Mouse (Mus musculus) forebrain, embryonic 16.5 days (tissue): ENCODE results near the gene Cyp2s1. TPM values are rescaled to one million over a fixed set of nuclear protein-coding genes. Genes with fewer than 3 reads are reported as not detected.

Experiments
- ATAC-seq: fragments of 200-750 bp; cut with Nextera tagmentation; 2 replicates; pipeline ENCODE4 v1.8.0; 2017; ENCODE audit warnings: mild to moderate bottlenecking, moderate library complexity
- H3K27ac ChIP-seq: fragments of 300-500 bp; sonication (generic); 2 replicates; pipeline ENCODE4 v1.5.1; 2014; ENCODE audit warnings: low read length, control low read depth
- H3K27me3 ChIP-seq: fragments of 300-500 bp; sonication (generic); replicated peaks from 2 replicates; pipeline ENCODE4 v1.6.1; 2014; ENCODE audit warnings: low read length; ENCODE audit not compliant: control insufficient read depth, insufficient read depth
- H3K36me3 ChIP-seq: fragments of 300-500 bp; sonication (generic); 2 replicates; pipeline ENCODE4 v1.6.1; 2014; ENCODE audit not compliant: control insufficient read depth, insufficient read depth
- H3K4me1 ChIP-seq: fragments of 300-500 bp; sonication (generic); replicated peaks from 2 replicates; pipeline ENCODE4 v1.6.1; 2014; ENCODE audit warnings: low read length; ENCODE audit not compliant: control insufficient read depth, insufficient read depth
- H3K4me2 ChIP-seq: fragments of 300-500 bp; sonication (generic); 2 replicates; pipeline ENCODE4 v1.6.1; 2014; ENCODE audit warnings: mild to moderate bottlenecking, low read length, control low read depth
- H3K4me3 ChIP-seq: fragments of 300-500 bp; sonication (generic); replicated peaks from 2 replicates; pipeline ENCODE4 v1.5.1; 2014; ENCODE audit warnings: mild to moderate bottlenecking, low read length, control low read depth
- H3K9ac ChIP-seq: fragments of 300-500 bp; sonication (generic); replicated peaks from 2 replicates; pipeline ENCODE4 v1.6.1; 2014; ENCODE audit warnings: low read depth, low read length, control low read depth
- H3K9me3 ChIP-seq: fragments of 300-500 bp; sonication (generic); 2 replicates; pipeline ENCODE4 v1.6.1; 2016; ENCODE audit warnings: low read length; ENCODE audit not compliant: control insufficient read depth
- WGBS: fragments of 180-500 bp; shearing (Covaris S2); extraction: QIAGEN DNeasy Blood & Tissue Kit; methylation state at CpG from one replicate; pipeline ENCODE4 v1.1.7; 2014; 5-methylcytosine and 5-hydroxymethylcytosine counted together
- polyA plus RNA-seq: library from polyadenylated mRNA; unstranded; fragments of >200 nt; fragmentation: Nextera tagmentation; extraction: Ambion mirVana; gene quantifications from 2 replicates; pipeline ENCODE4 v1.2.1, GENCODE M21; 2015

Gene Cyp2s1
- polyA plus RNA-seq, 1 experiment from 2014 or later: 1.1 TPM

- no peak for ATAC-seq
- no peak overlapping the region for H3K4me2 ChIP-seq
- WGBS: 79% methylated on average over 4 of the region's 4 CpGs
Measured at GRCm38 (mm10) chr7:25786974-25787373, 29.7 kb downstream of the Cyp2s1 start.

GRCm38 (mm10) chr7:25785752-25786151, 31.0 kb downstream of the Cyp2s1 start:
- Histone ChIP-seq H3K4me1 (peaks cover 33% of the 10 kb centered on the region), H3K27me3 (no peaks in the 10 kb centered on the region), H3K9me3 (no peaks in the 10 kb centered on the region), H3K4me3 (no peak overlapping the region), H3K27ac (no peak overlapping the region), H3K9ac (no peak overlapping the region), H3K36me3 (no peaks in the 10 kb centered on the region), H3K4me2 (no peak overlapping the region)
- ATAC-seq: no peak
- WGBS: 76% methylated on average over 4 of the region's 4 CpGs

More at GRCm38 (mm10) chr7:25786974-25787373, 29.7 kb downstream of the Cyp2s1 start:
- Histone ChIP-seq H3K36me3 (no peaks in the 10 kb centered on the region), H3K4me1 (peaks cover 23% of the 10 kb centered on the region), H3K4me3 (no peak overlapping the region), H3K27ac (no peak overlapping the region), H3K9me3 (no peaks in the 10 kb centered on the region), H3K27me3 (no peaks in the 10 kb centered on the region), H3K9ac (no peak overlapping the region)

GRCm38 (mm10) chr7:25784808-25785207, 31.9 kb downstream of the Cyp2s1 start:
- H3K9me3 ChIP-seq: no peaks in the 10 kb centered on the region
- no peak overlapping the region for H3K4me3 ChIP-seq
- no peak overlapping the region for H3K27ac ChIP-seq
- H3K36me3 ChIP-seq: no peaks in the 10 kb centered on the region
- ATAC-seq: no peak
- 43% methylated on average over 1 of the region's 1 CpGs for whole genome bisulfite sequencing
- peaks cover 33% of the 10 kb centered on the region for H3K4me1 ChIP-seq
- no peaks in the 10 kb centered on the region for H3K27me3 ChIP-seq
- no peak overlapping the region for H3K9ac ChIP-seq
- no peak overlapping the region for H3K4me2 ChIP-seq

GRCm38 (mm10) chr7:25783746-25784145, 33.0 kb downstream of the Cyp2s1 start:
- H3K36me3 ChIP-seq: no peaks in the 10 kb centered on the region
- H3K9me3 ChIP-seq: no peaks in the 10 kb centered on the region
- H3K4me2 ChIP-seq: no peak overlapping the region
- H3K4me1 ChIP-seq: peaks cover 29% of the 10 kb centered on the region
- H3K27ac ChIP-seq: no peak overlapping the region
- no peak overlapping the region for H3K9ac ChIP-seq
- no peak overlapping the region for H3K4me3 ChIP-seq
- WGBS: 75% methylated on average over 8 of the region's 8 CpGs
- no peak for ATAC-seq
- H3K27me3 ChIP-seq: no peaks in the 10 kb centered on the region

- no peaks in the 10 kb centered on the region for H3K9me3 ChIP-seq
- H3K27me3 ChIP-seq: no peaks in the 10 kb centered on the region
- ATAC-seq: no peak
- H3K4me3 ChIP-seq: no peak overlapping the region
- no peaks in the 10 kb centered on the region for H3K36me3 ChIP-seq
- H3K9ac ChIP-seq: no peak overlapping the region
- H3K27ac ChIP-seq: no peak overlapping the region
- no peak overlapping the region for H3K4me2 ChIP-seq
- WGBS: 71% methylated on average over 6 of the region's 6 CpGs
- peaks cover 19% of the 10 kb centered on the region for H3K4me1 ChIP-seq
Measured at GRCm38 (mm10) chr7:25782744-25783143, 34.0 kb downstream of the Cyp2s1 start.

- Histone ChIP-seq H3K27ac (peak overlapping the region; percentile 65), H3K4me1 (peaks cover 14% of the 10 kb centered on the region), H3K9me3 (no peaks in the 10 kb centered on the region), H3K4me2 (peak overlapping the region; percentile 68), H3K9ac (peak overlapping the region; percentile 61), H3K27me3 (no peaks in the 10 kb centered on the region), H3K4me3 (peak overlapping the region; percentile 34), H3K36me3 (no peaks in the 10 kb centered on the region)
- ATAC-seq: peak; percentile 59
- 53% methylated on average over 11 of the region's 11 CpGs for WGBS
Measured at GRCm38 (mm10) chr7:25781937-25782610, 34.6 kb downstream of the Cyp2s1 start.

- no peaks in the 10 kb centered on the region for H3K9me3 ChIP-seq
- peaks cover 14% of the 10 kb centered on the region for H3K4me1 ChIP-seq
- H3K27me3 ChIP-seq: no peaks in the 10 kb centered on the region
- peak overlapping the region; percentile 61 for H3K9ac ChIP-seq
- peak; percentile 83 for ATAC-seq
- WGBS: 20% methylated on average over 33 of the region's 33 CpGs
- H3K4me3 ChIP-seq: peak overlapping the region; percentile 34
- H3K27ac ChIP-seq: peak overlapping the region; percentile 65
- peak overlapping the region; percentile 68 for H3K4me2 ChIP-seq
- no peaks in the 10 kb centered on the region for H3K36me3 ChIP-seq
Measured at GRCm38 (mm10) chr7:25781321-25781936, 35.3 kb downstream of the Cyp2s1 start.

GRCm38 (mm10) chr7:25780753-25781152, 36.0 kb downstream of the Cyp2s1 start:
- Histone ChIP-seq H3K9ac (no peak overlapping the region), H3K36me3 (no peaks in the 10 kb centered on the region), H3K9me3 (no peaks in the 10 kb centered on the region), H3K4me3 (no peak overlapping the region), H3K27me3 (no peaks in the 10 kb centered on the region), H3K4me2 (no peak overlapping the region), H3K4me1 (peaks cover 14% of the 10 kb centered on the region), H3K27ac (peak overlapping the region; percentile 41; the same call in 1 of the 2 replicates)
- 53% methylated on average over 4 of the region's 4 CpGs for WGBS
- ATAC-seq: peak; percentile 6; the same call in 1 of the 2 replicates

- Histone ChIP-seq H3K4me1 (peaks cover 14% of the 10 kb centered on the region), H3K9me3 (no peaks in the 10 kb centered on the region), H3K27me3 (no peaks in the 10 kb centered on the region), H3K9ac (no peak overlapping the region), H3K4me3 (no peak overlapping the region), H3K27ac (no peak overlapping the region), H3K4me2 (no peak overlapping the region), H3K36me3 (no peaks in the 10 kb centered on the region)
- WGBS: 94% methylated on average over 5 of the region's 5 CpGs
- ATAC-seq: no peak
Measured at GRCm38 (mm10) chr7:25780021-25780420, 36.7 kb downstream of the Cyp2s1 start.
